Mouse (Mus musculus): ENCODE results near the gene Kcnj6.

DNA sequence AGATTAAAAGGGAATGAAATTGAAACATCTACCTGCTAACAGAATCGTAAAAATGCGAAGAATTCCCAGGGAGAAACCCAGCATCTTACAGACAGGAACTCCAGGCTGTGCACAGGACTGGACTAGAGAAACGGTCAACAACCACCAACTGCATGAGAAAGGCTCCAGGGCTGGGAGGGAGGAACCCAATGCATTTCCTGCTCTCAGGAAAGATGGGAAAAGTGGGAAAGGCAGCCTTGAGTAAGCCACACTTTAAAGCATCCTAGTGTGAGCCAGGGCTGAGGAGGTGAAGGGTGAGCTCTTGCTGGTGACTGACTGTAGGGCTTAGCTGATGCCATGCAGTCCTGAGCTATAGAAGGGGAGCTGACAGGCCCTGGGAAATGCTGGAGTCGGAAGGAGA lies 296.4 kb downstream of the Kcnj6 start:
- TF ChIP-seq CTCF (IDR thresholded peaks at IDR 0.05) (no peak), EP300 (IDR thresholded peaks at IDR 0.05) (no peak)
